Mouse (Mus musculus) midbrain, embryonic 12.5 days (tissue): Measurements from ENCODE around the gene Polr1c. TPM values are rescaled to one million over a fixed set of nuclear protein-coding genes. Genes with fewer than 3 reads are reported as not detected.

Experiments
- ATAC-seq: fragments of 200-750 bp; cut with Nextera tagmentation; 2 replicates; pipeline ENCODE4 v1.8.0; 2017; ENCODE audit warnings: low read depth, moderate TSS enrichment, moderate library complexity; ENCODE audit not compliant: low FRiP score
- H3K27ac ChIP-seq: fragments of 300-500 bp; sonication (generic); replicated peaks from 2 replicates; pipeline ENCODE4 v1.5.1; 2016; ENCODE audit warnings: mild to moderate bottlenecking
- H3K27me3 ChIP-seq: fragments of 300-500 bp; sonication (generic); 2 replicates; pipeline ENCODE4 v1.6.1; 2016; ENCODE audit warnings: mild to moderate bottlenecking
- H3K36me3 ChIP-seq: fragments of 300-500 bp; sonication (generic); 2 replicates; pipeline ENCODE4 v1.6.1; 2016
- H3K4me1 ChIP-seq: fragments of 300-500 bp; sonication (generic); 2 replicates; pipeline ENCODE4 v1.6.1; 2016
- H3K4me2 ChIP-seq: fragments of 300-500 bp; sonication (generic); replicated peaks from 2 replicates; pipeline ENCODE4 v1.6.1; 2016; ENCODE audit warnings: mild to moderate bottlenecking, moderate library complexity
- H3K4me3 ChIP-seq: fragments of 300-500 bp; sonication (generic); 2 replicates; pipeline ENCODE4 v1.5.1; 2016; ENCODE audit warnings: mild to moderate bottlenecking
- H3K9ac ChIP-seq: fragments of 300-500 bp; sonication (generic); replicated peaks from 2 replicates; pipeline ENCODE4 v1.6.1; 2016; ENCODE audit warnings: mild to moderate bottlenecking, moderate library complexity
- H3K9me3 ChIP-seq: fragments of 300-500 bp; sonication (generic); 2 replicates; pipeline ENCODE4 v1.6.1; 2016; ENCODE audit warnings: mild to moderate bottlenecking
- WGBS: fragments of 180-500 bp; shearing (Covaris S2); methylation state at CpG from one replicate; pipeline ENCODE4 v1.1.7; 2016; 5-methylcytosine and 5-hydroxymethylcytosine counted together
- polyA plus RNA-seq: library from polyadenylated mRNA; unstranded; fragments of >200 nt; fragmentation: Nextera tagmentation; extraction: Ambion mirVana; gene quantifications from 2 replicates; pipeline ENCODE4 v1.2.1, GENCODE M21; 2016

Polr1c gene
- 88.5 and 96.6 TPM in 2 replicates for polyA plus RNA-seq

- Histone ChIP-seq H3K9me3 (no peaks in the 10 kb centered on the region), H3K36me3 (peaks cover 69% of the 10 kb centered on the region), H3K4me3 (peak within 1 kb of the TSS; percentile 95), H3K27ac (peak within 1 kb of the TSS; percentile 77), H3K27me3 (no peaks in the 10 kb centered on the region), H3K4me2 (peak within 1 kb of the TSS; percentile 95), H3K9ac (peak within 1 kb of the TSS; percentile 97), H3K4me1 (peaks cover 19% of the 10 kb centered on the region)
- under 1% methylated on average over 53 of the region's 53 CpGs for WGBS
- peak; percentile 90 for ATAC-seq
These were observed at the start of gene Polr1c, which contains the start of gene Yipf3 for GRCm38 (mm10) chr17:46247512-46248188. Polr1c (minus strand) TSS chr17:46248054. Yipf3 (plus strand) TSS chr17:46248080.

GRCm38 (mm10) chr17:46297028-46297363, 49.1 kb upstream of the Polr1c start:
- ATAC-seq = peak; percentile 7; the same call in 1 of the 2 replicates
- 15% methylated on average over 6 of the region's 6 CpGs for WGBS
- Histone ChIP-seq H3K9me3 (no peaks in the 10 kb centered on the region), H3K9ac (peak overlapping the region; percentile 74), H3K27me3 (peaks cover 75% of the 10 kb centered on the region), H3K4me1 (peaks cover 18% of the 10 kb centered on the region), H3K36me3 (no peaks in the 10 kb centered on the region), H3K4me3 (peak overlapping the region; percentile 68), H3K27ac (no peak overlapping the region), H3K4me2 (peak overlapping the region; percentile 99)

- Histone ChIP-seq H3K4me3 (no peak overlapping the region), H3K27me3 (peaks cover 75% of the 10 kb centered on the region)
These were observed 48.7 kb upstream of the Polr1c start for GRCm38 (mm10) chr17:46296601-46297000.

GRCm38 (mm10) chr17:46287678-46288095, 39.8 kb upstream of the Polr1c start:
- Histone ChIP-seq H3K4me2 (no peak overlapping the region), H3K9ac (no peak overlapping the region), H3K4me1 (peaks cover 8% of the 10 kb centered on the region), H3K4me3 (no peak overlapping the region), H3K9me3 (no peaks in the 10 kb centered on the region), H3K27ac (no peak overlapping the region), H3K27me3 (0 out of 2 replicates have a peak, but pooled peaks cover 4% of the 10 kb centered on the region), H3K36me3 (no peaks in the 10 kb centered on the region)
- WGBS = 79% methylated on average over 11 of the region's 11 CpGs
- no peak for ATAC-seq

More at GRCm38 (mm10) chr17:46296601-46297000, 48.7 kb upstream of the Polr1c start:
- Histone ChIP-seq H3K36me3 (no peaks in the 10 kb centered on the region), H3K9me3 (no peaks in the 10 kb centered on the region), H3K27ac (no peak overlapping the region), H3K9ac (no peak overlapping the region), H3K4me2 (no peak overlapping the region), H3K4me1 (peaks cover 18% of the 10 kb centered on the region)
- ATAC-seq = no peak
- 54% methylated on average over 6 of the region's 6 CpGs for WGBS

- Histone ChIP-seq H3K4me2 (no peak overlapping the region), H3K27ac (no peak overlapping the region), H3K9me3 (no peaks in the 10 kb centered on the region), H3K9ac (no peak overlapping the region), H3K4me1 (peaks cover 22% of the 10 kb centered on the region), H3K36me3 (peaks cover 4% of the 10 kb centered on the region; the same call in 1 of the 2 replicates), H3K4me3 (no peak overlapping the region), H3K27me3 (no peaks in the 10 kb centered on the region)
- no peak for ATAC-seq
- WGBS = 79% methylated on average over 6 of the region's 6 CpGs
These were observed 37.6 kb upstream of the Polr1c start for GRCm38 (mm10) chr17:46285407-46285806.

GRCm38 (mm10) chr17:46284653-46285052, 36.8 kb upstream of the Polr1c start:
- Histone ChIP-seq H3K9ac (no peak overlapping the region), H3K4me2 (no peak overlapping the region), H3K9me3 (no peaks in the 10 kb centered on the region), H3K36me3 (peaks cover 11% of the 10 kb centered on the region), H3K4me1 (peaks cover 22% of the 10 kb centered on the region), H3K4me3 (no peak overlapping the region), H3K27me3 (no peaks in the 10 kb centered on the region), H3K27ac (no peak overlapping the region)
- 53% methylated on average over 7 of the region's 7 CpGs for WGBS
- ATAC-seq = no peak

- no peak overlapping the region for H3K4me3 ChIP-seq
- H3K36me3 ChIP-seq = peaks cover 17% of the 10 kb centered on the region
- H3K9me3 ChIP-seq = no peaks in the 10 kb centered on the region
- no peak overlapping the region for H3K4me2 ChIP-seq
- 91% methylated on average over 8 of the region's 8 CpGs for WGBS
- no peak overlapping the region for H3K27ac ChIP-seq
- H3K9ac ChIP-seq = no peak overlapping the region
- peaks cover 22% of the 10 kb centered on the region for H3K4me1 ChIP-seq
- H3K27me3 ChIP-seq = no peaks in the 10 kb centered on the region
- ATAC-seq = no peak
These were observed 36.1 kb upstream of the Polr1c start for GRCm38 (mm10) chr17:46283911-46284310.

- H3K27ac ChIP-seq = peak overlapping the region; percentile 58; the same call in 1 of the 2 replicates
These were observed 35.3 kb upstream of the Polr1c start for GRCm38 (mm10) chr17:46283140-46283539.

GRCm38 (mm10) chr17:46282483-46283123, 34.7 kb upstream of the Polr1c start, which contains the start of gene Tjap1:
Tjap1 (minus strand) TSS chr17:46283026.
- Histone ChIP-seq H3K9ac (peak within 1 kb of the TSS; percentile 74), H3K4me1 (peaks cover 20% of the 10 kb centered on the region), H3K4me2 (peak within 1 kb of the TSS; percentile 95), H3K27me3 (no peaks in the 10 kb centered on the region), H3K27ac (peak within 1 kb of the TSS; percentile 58), H3K4me3 (peak within 1 kb of the TSS; percentile 71), H3K9me3 (no peaks in the 10 kb centered on the region), H3K36me3 (peaks cover 28% of the 10 kb centered on the region)
- 1% methylated on average over 37 of the region's 37 CpGs for WGBS
- peak; percentile 98 for ATAC-seq

More at GRCm38 (mm10) chr17:46283140-46283539, 35.3 kb upstream of the Polr1c start:
- Histone ChIP-seq H3K9me3 (no peaks in the 10 kb centered on the region), H3K9ac (peak overlapping the region; percentile 74), H3K4me1 (peaks cover 22% of the 10 kb centered on the region), H3K36me3 (peaks cover 25% of the 10 kb centered on the region), H3K4me2 (peak overlapping the region; percentile 95), H3K4me3 (peak overlapping the region; percentile 71), H3K27me3 (no peaks in the 10 kb centered on the region)
- WGBS = 22% methylated on average over 9 of the region's 9 CpGs
- peak; percentile 55 for ATAC-seq

GRCm38 (mm10) chr17:46278011-46278765, 30.3 kb upstream of the Polr1c start:
- WGBS = 90% methylated on average over 12 of the region's 12 CpGs
- H3K4me2 ChIP-seq = no peak overlapping the region
- no peak overlapping the region for H3K4me3 ChIP-seq
- peaks cover 42% of the 10 kb centered on the region for H3K36me3 ChIP-seq
- no peak overlapping the region for H3K27ac ChIP-seq
- no peaks in the 10 kb centered on the region for H3K27me3 ChIP-seq
- ATAC-seq = no peak
- H3K9me3 ChIP-seq = no peaks in the 10 kb centered on the region
- H3K9ac ChIP-seq = no peak overlapping the region
- peaks cover 16% of the 10 kb centered on the region for H3K4me1 ChIP-seq

GRCm38 (mm10) chr17:46277586-46277985, 29.7 kb upstream of the Polr1c start:
- Histone ChIP-seq H3K9me3 (no peaks in the 10 kb centered on the region), H3K27me3 (no peaks in the 10 kb centered on the region), H3K27ac (no peak overlapping the region), H3K9ac (no peak overlapping the region), H3K36me3 (peaks cover 46% of the 10 kb centered on the region), H3K4me2 (no peak overlapping the region), H3K4me1 (peaks cover 14% of the 10 kb centered on the region), H3K4me3 (no peak overlapping the region)
- 85% methylated on average over 4 of the region's 4 CpGs for WGBS
- no peak for ATAC-seq
